Mouse (Mus musculus) cortical plate, adult 2 months (tissue): ENCODE data around the gene Pex14.

ENCODE experiments used
- CTCF ChIP-seq: fragments of 200-500 bp; IDR thresholded peaks from 2 replicates; pipeline ENCODE4 v1.5.1; 2011; ENCODE audit warnings: mild to moderate bottlenecking, control low read depth, low read length; ENCODE audit not compliant: insufficient read depth; ENCODE audit errors: extremely low read depth
- POLR2A ChIP-seq: fragments of 200-500 bp; IDR thresholded peaks from 2 replicates; pipeline ENCODE4 v1.6.1; 2011; ENCODE audit warnings: mild to moderate bottlenecking, low read length, control low read depth; ENCODE audit not compliant: insufficient read depth; ENCODE audit errors: extremely low read depth

DNA sequence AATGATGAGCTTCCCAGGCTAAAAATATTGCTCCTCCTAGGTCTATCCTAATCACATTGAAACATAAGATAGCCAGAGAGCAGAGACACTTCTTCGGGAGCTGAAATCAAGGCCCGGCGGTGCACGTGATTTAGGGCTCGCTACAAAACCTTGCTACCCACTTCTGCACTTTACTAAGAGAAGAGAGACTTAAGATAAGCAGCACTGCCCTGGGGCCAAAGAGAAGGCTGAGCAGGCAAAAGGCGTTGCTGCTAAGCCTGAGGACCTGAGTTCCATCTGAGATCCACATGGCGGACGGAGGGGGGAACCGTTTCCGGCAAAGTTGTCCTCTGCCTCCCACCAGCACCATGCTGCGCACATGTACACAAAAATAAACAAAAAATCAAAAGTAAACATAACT is 1.1 kb downstream of the Pex14 start:
- TF ChIP-seq POLR2A (no peak), CTCF (no peak)
